Mouse (Mus musculus) midbrain, embryonic 10.5 days (tissue): Measurements from ENCODE around the gene Ucn2. TPM values are rescaled to one million over a fixed set of nuclear protein-coding genes. Genes with fewer than 3 reads are reported as not detected.

Source experiments
- DNase-seq: peaks from one replicate; pipeline ENCODE4 v3.0.0-alpha.2; 2017; ENCODE audit warnings: low spot score
- H3K27ac ChIP-seq: fragments of 300-500 bp; sonication (generic); replicated peaks from 2 replicates; pipeline ENCODE4 v1.5.1; 2016; ENCODE audit warnings: mild to moderate bottlenecking
- H3K27me3 ChIP-seq: fragments of 300-500 bp; sonication (generic); 2 replicates; pipeline ENCODE4 v1.6.1; 2016; ENCODE audit warnings: low read depth, mild to moderate bottlenecking; ENCODE audit not compliant: poor library complexity, severe bottlenecking
- H3K36me3 ChIP-seq: fragments of 300-500 bp; sonication (generic); 2 replicates; pipeline ENCODE4 v1.6.1; 2016; ENCODE audit warnings: mild to moderate bottlenecking, moderate library complexity
- H3K4me1 ChIP-seq: fragments of 300-500 bp; sonication (generic); 2 replicates; pipeline ENCODE4 v1.6.1; 2016
- H3K4me3 ChIP-seq: fragments of 300-500 bp; sonication (generic); 2 replicates; pipeline ENCODE4 v1.5.1; 2016; ENCODE audit warnings: mild to moderate bottlenecking, moderate library complexity
- H3K9me3 ChIP-seq: fragments of 300-500 bp; sonication (generic); replicated peaks from 2 replicates; pipeline ENCODE4 v1.6.1; 2016; ENCODE audit warnings: mild to moderate bottlenecking
- WGBS: fragments of 180-500 bp; shearing (Covaris S2); methylation state at CpG from one replicate; pipeline ENCODE4 v1.1.7; 2016; 5-methylcytosine and 5-hydroxymethylcytosine counted together
- polyA plus RNA-seq: library from polyadenylated mRNA; unstranded; fragments of >200 nt; fragmentation: Nextera tagmentation; extraction: Ambion mirVana; gene quantifications from 2 replicates; pipeline ENCODE4 v1.2.1, GENCODE M21; 2016

The Ucn2 gene
- polyA plus RNA-seq, 1 experiment from 2014 or later = not detected

GRCm38 (mm10) chr9:108999167-108999526 lies 13.3 kb downstream of the Ucn2 start:
- Histone ChIP-seq H3K4me1 (no peaks in the 10 kb centered on the region), H3K36me3 (no peaks in the 10 kb centered on the region), H3K27ac (no peak overlapping the region), H3K9me3 (no peaks in the 10 kb centered on the region), H3K4me3 (no peak overlapping the region), H3K27me3 (no peaks in the 10 kb centered on the region)
- DNase-seq = no peak
- WGBS = 91% methylated on average over 4 of the region's 4 CpGs

- no peaks in the 10 kb centered on the region for H3K36me3 ChIP-seq
- 13% methylated on average over 3 of the region's 3 CpGs for WGBS
- H3K27me3 ChIP-seq = no peaks in the 10 kb centered on the region
- no peaks in the 10 kb centered on the region for H3K9me3 ChIP-seq
- no peak overlapping the region for H3K4me3 ChIP-seq
- H3K4me1 ChIP-seq = no peaks in the 10 kb centered on the region
- peak; percentile 65 for DNase-seq
- H3K27ac ChIP-seq = no peak overlapping the region
These were observed 14.9 kb downstream of the Ucn2 start for GRCm38 (mm10) chr9:109000726-109001125.

- no peak overlapping the region for H3K27ac ChIP-seq
- 57% methylated on average over 2 of the region's 2 CpGs for WGBS
- DNase-seq = peak; percentile 54
These were observed 17.4 kb downstream of the Ucn2 start for GRCm38 (mm10) chr9:109003201-109003600.

GRCm38 (mm10) chr9:109007025-109007780 lies 21.4 kb downstream of the Ucn2 start:
- Histone ChIP-seq H3K4me1 (peaks cover 12% of the 10 kb centered on the region), H3K27ac (peak overlapping the region; percentile 65; the same call in 1 of the 2 replicates), H3K9me3 (no peaks in the 10 kb centered on the region), H3K27me3 (no peaks in the 10 kb centered on the region), H3K36me3 (no peaks in the 10 kb centered on the region), H3K4me3 (no peak overlapping the region)
- WGBS = 85% methylated on average over 21 of the region's 21 CpGs
- DNase-seq = no peak

More at GRCm38 (mm10) chr9:109003201-109003600, 17.4 kb downstream of the Ucn2 start:
- Histone ChIP-seq H3K27me3 (no peaks in the 10 kb centered on the region), H3K4me1 (peaks cover 9% of the 10 kb centered on the region), H3K36me3 (no peaks in the 10 kb centered on the region), H3K4me3 (no peak overlapping the region), H3K9me3 (no peaks in the 10 kb centered on the region)

- no peak for DNase-seq
- 84% methylated on average over 9 of the region's 9 CpGs for WGBS
These were observed 22.3 kb downstream of the Ucn2 start for GRCm38 (mm10) chr9:109008081-109008480.

GRCm38 (mm10) chr9:109008994-109009635 lies 23.3 kb downstream of the Ucn2 start:
- Histone ChIP-seq H3K36me3 (no peaks in the 10 kb centered on the region), H3K27me3 (no peaks in the 10 kb centered on the region), H3K27ac (no peak overlapping the region; the same call in 1 of the 2 replicates), H3K9me3 (no peaks in the 10 kb centered on the region), H3K4me3 (no peak overlapping the region), H3K4me1 (peaks cover 12% of the 10 kb centered on the region)
- DNase-seq = no peak
- 71% methylated on average over 10 of the region's 10 CpGs for WGBS

More at GRCm38 (mm10) chr9:109008081-109008480, 22.3 kb downstream of the Ucn2 start:
- Histone ChIP-seq H3K4me3 (no peak overlapping the region), H3K27me3 (no peaks in the 10 kb centered on the region), H3K4me1 (peaks cover 12% of the 10 kb centered on the region), H3K36me3 (no peaks in the 10 kb centered on the region), H3K27ac (peak overlapping the region; percentile 65), H3K9me3 (no peaks in the 10 kb centered on the region)

GRCm38 (mm10) chr9:109009636-109010315 lies 24.0 kb downstream of the Ucn2 start:
- 69% methylated on average over 17 of the region's 17 CpGs for WGBS
- Histone ChIP-seq H3K27me3 (no peaks in the 10 kb centered on the region), H3K4me1 (peaks cover 12% of the 10 kb centered on the region), H3K36me3 (no peaks in the 10 kb centered on the region), H3K4me3 (no peak overlapping the region), H3K27ac (peak overlapping the region; percentile 34; the same call in 1 of the 2 replicates), H3K9me3 (no peaks in the 10 kb centered on the region)
- no peak for DNase-seq

GRCm38 (mm10) chr9:109010316-109010690 lies 24.5 kb downstream of the Ucn2 start:
- H3K27me3 ChIP-seq = no peaks in the 10 kb centered on the region
- 89% methylated on average over 14 of the region's 14 CpGs for WGBS

GRCm38 (mm10) chr9:109015397-109015796 lies 29.6 kb downstream of the Ucn2 start:
- 89% methylated on average over 8 of the region's 8 CpGs for WGBS
- Histone ChIP-seq H3K36me3 (no peaks in the 10 kb centered on the region), H3K4me1 (no peaks in the 10 kb centered on the region), H3K27me3 (no peaks in the 10 kb centered on the region), H3K27ac (no peak overlapping the region), H3K9me3 (no peaks in the 10 kb centered on the region), H3K4me3 (no peak overlapping the region)
- no peak for DNase-seq

More at GRCm38 (mm10) chr9:109010316-109010690, 24.5 kb downstream of the Ucn2 start:
- H3K4me3 ChIP-seq = no peak overlapping the region
- DNase-seq = no peak
- no peaks in the 10 kb centered on the region for H3K36me3 ChIP-seq
- peaks cover 12% of the 10 kb centered on the region for H3K4me1 ChIP-seq
- H3K27ac ChIP-seq = no peak overlapping the region
- H3K9me3 ChIP-seq = no peaks in the 10 kb centered on the region

GRCm38 (mm10) chr9:109016973-109017604 lies 31.3 kb downstream of the Ucn2 start:
- no peaks in the 10 kb centered on the region for H3K4me1 ChIP-seq
- WGBS = 73% methylated on average over 11 of the region's 11 CpGs
- no peak overlapping the region for H3K4me3 ChIP-seq
- H3K36me3 ChIP-seq = no peaks in the 10 kb centered on the region
- no peaks in the 10 kb centered on the region for H3K9me3 ChIP-seq
- DNase-seq = no peak
- no peak overlapping the region for H3K27ac ChIP-seq
- no peaks in the 10 kb centered on the region for H3K27me3 ChIP-seq

GRCm38 (mm10) chr9:109021428-109021827 lies 35.6 kb downstream of the Ucn2 start:
- no peaks in the 10 kb centered on the region for H3K4me1 ChIP-seq
- 93% methylated on average over 4 of the region's 4 CpGs for WGBS
- no peak overlapping the region; the same call in 1 of the 2 replicates for H3K27ac ChIP-seq
- H3K9me3 ChIP-seq = no peaks in the 10 kb centered on the region
- no peak overlapping the region for H3K4me3 ChIP-seq
- no peak for DNase-seq
- no peaks in the 10 kb centered on the region for H3K27me3 ChIP-seq
- 0 out of 2 replicates have a peak, but pooled peaks cover 2% of the 10 kb centered on the region for H3K36me3 ChIP-seq

- H3K4me1 ChIP-seq = no peaks in the 10 kb centered on the region
- H3K4me3 ChIP-seq = no peak overlapping the region
- no peak for DNase-seq
- WGBS = 94% methylated on average over 17 of the region's 17 CpGs
- 0 out of 2 replicates have a peak, but pooled peaks cover 2% of the 10 kb centered on the region for H3K36me3 ChIP-seq
- H3K9me3 ChIP-seq = no peaks in the 10 kb centered on the region
- no peaks in the 10 kb centered on the region for H3K27me3 ChIP-seq
- H3K27ac ChIP-seq = no peak overlapping the region
These were observed 37.3 kb downstream of the Ucn2 start for GRCm38 (mm10) chr9:109022866-109023685.
